ENCODE assay signal across 13 mouse cellular contexts in the genomic region with DNA sequence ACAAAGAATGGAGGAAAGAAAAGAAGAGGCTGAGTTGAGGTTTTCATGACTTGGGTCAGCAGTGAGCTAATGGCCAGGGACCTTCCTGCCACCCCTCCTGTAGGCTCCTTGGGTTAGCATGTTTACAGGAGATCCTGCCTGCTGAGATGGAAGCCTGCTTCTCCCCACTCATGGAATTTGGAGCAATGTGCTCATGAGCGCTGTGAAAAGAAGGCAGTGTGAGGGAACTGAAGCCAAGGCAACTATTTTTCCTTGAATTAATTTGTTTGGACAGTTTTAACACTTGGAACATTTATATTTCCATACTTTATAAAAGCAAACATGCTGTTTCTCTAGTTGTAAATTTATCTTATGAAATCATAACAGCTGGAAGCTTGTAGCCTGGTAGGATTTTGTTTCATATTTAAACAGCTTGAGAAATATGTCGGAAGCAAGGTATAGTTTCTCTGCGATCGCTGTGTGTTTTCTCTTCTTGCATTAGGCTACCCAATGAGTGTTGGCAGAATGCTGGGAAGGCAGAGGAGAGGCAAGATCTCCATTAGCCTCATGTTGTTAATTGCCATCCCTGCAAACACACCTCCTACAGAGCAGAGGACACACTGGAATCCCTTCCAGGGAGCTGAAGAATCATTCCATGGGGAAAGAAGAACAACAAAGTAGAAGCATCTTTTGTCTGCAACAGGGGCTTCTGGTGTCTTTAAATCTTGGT.
DNase-seq lines count a peak whose midpoint lies in the region; ATAC-seq and TF ChIP-seq lines count a peak whose summit lies in the region.
"Had no signal": no experiment of that assay in that cellular context is flagged by ENCODE, and none has a peak within 500 bp of the region (broad histone marks: within the 10 kb centered on the region; RNA-seq: fewer than 3 reads in every experiment).

No protein-coding gene starts in this region.

- no peak overlapping the region for H3K9ac ChIP-seq in hindbrain, embryonic 15.5 days
- H3K9ac ChIP-seq in hindbrain, embryonic 14.5 days = no peak overlapping the region
- no peak overlapping the region for H3K9ac ChIP-seq in lung, embryonic 14.5 days
- H3K9ac ChIP-seq in intestine, embryonic 14.5 days (ENCODE audit: low read length) = no peak overlapping the region
- no peak overlapping the region for H3K9ac ChIP-seq in stomach, embryonic 16.5 days (ENCODE audit: low read length)
- H3K9ac ChIP-seq: liver, embryonic 12.5 days; midbrain, embryonic 15.5 days had no signal

- H3K4me1 ChIP-seq in hindbrain, embryonic 15.5 days (replicated peaks) = peaks cover 9% of the 10 kb centered on the region; the same call in 1 of the 2 replicates
- H3K4me1 ChIP-seq in hindbrain, embryonic 14.5 days (replicated peaks; ENCODE audit: control insufficient read depth, insufficient read depth, low read length) = no peaks in the 10 kb centered on the region
- H3K4me1 ChIP-seq in lung, embryonic 14.5 days (ENCODE audit: insufficient read depth) = no peaks in the 10 kb centered on the region
- H3K4me1 ChIP-seq in lung, adult 2 months (ENCODE audit: control insufficient read depth, insufficient read depth, low read length) = peaks cover 4% of the 10 kb centered on the region; the same call in 1 of the 2 replicates
- H3K4me1 ChIP-seq in intestine, embryonic 14.5 days (replicated peaks; ENCODE audit: control insufficient read depth, insufficient read depth, low read length) = peaks cover 5% of the 10 kb centered on the region; the same call in 1 of the 2 replicates
- H3K4me1 ChIP-seq in stomach, embryonic 16.5 days (ENCODE audit: control insufficient read depth, insufficient read depth, low read length) = peaks cover 12% of the 10 kb centered on the region
- H3K4me1 ChIP-seq: liver, embryonic 12.5 days; midbrain, embryonic 15.5 days had no signal

- DNase-seq in hindbrain, embryonic 14.5 days (ENCODE audit: low spot score) = no peak
- DNase-seq in lung, embryonic 14.5 days = peak; percentile 64
- DNase-seq in lung, adult 2 months = no peak
- no peak for DNase-seq in intestine, embryonic 14.5 days (ENCODE audit: low spot score)
- no peak for DNase-seq in heart, postnatal 10 days
- DNase-seq: cerebellum, postnatal 25 days; gastrocnemius, postnatal 10 days; left cerebral cortex, postnatal 4 days had no signal

- no peaks in the 10 kb centered on the region for H3K9me3 ChIP-seq in hindbrain, embryonic 15.5 days
- no peaks in the 10 kb centered on the region; the same call in 1 of the 2 replicates for H3K9me3 ChIP-seq in hindbrain, embryonic 14.5 days (ENCODE audit: control insufficient read depth, low read length)
- H3K9me3 ChIP-seq in lung, embryonic 14.5 days (ENCODE audit: low read depth, low read length) = no peaks in the 10 kb centered on the region
- H3K9me3 ChIP-seq in intestine, embryonic 14.5 days (ENCODE audit: control insufficient read depth, low read length) = no peaks in the 10 kb centered on the region
- no peaks in the 10 kb centered on the region for H3K9me3 ChIP-seq in stomach, embryonic 16.5 days (replicated peaks; ENCODE audit: control insufficient read depth, low read length)
- H3K9me3 ChIP-seq: liver, embryonic 12.5 days; midbrain, embryonic 15.5 days had no signal

- no peak for TF ChIP-seq CTCF in lung, embryonic 14.5 days (IDR thresholded peaks at IDR 0.05; ENCODE audit: low read depth)
- no peak for TF ChIP-seq CTCF in lung, adult 2 months (IDR thresholded peaks at IDR 0.05; ENCODE audit: insufficient read depth, low read length)

- ATAC-seq in hindbrain, embryonic 15.5 days (ENCODE audit: low FRiP score, low read depth) = no peak
- ATAC-seq in hindbrain, embryonic 14.5 days (ENCODE audit: low FRiP score) = no peak
- ATAC-seq in lung, embryonic 14.5 days (ENCODE audit: insufficient read depth) = no peak
- ATAC-seq in intestine, embryonic 14.5 days (replicated peaks; ENCODE audit: low FRiP score, low TSS enrichment, low read depth) = 0 out of 2 replicates have a peak, but pooled peaks have one; percentile 36
- ATAC-seq in stomach, embryonic 16.5 days (ENCODE audit: insufficient read depth, low FRiP score) = peak; percentile 57; the same call in 1 of the 2 replicates
- ATAC-seq: inflammation-experienced regulatory T-cells, adult 6 months; liver, embryonic 12.5 days; midbrain, embryonic 15.5 days had no signal

- no peak overlapping the region for H3K4me2 ChIP-seq in hindbrain, embryonic 15.5 days
- no peak overlapping the region for H3K4me2 ChIP-seq in hindbrain, embryonic 14.5 days (replicated peaks)
- H3K4me2 ChIP-seq in lung, embryonic 14.5 days = no peak overlapping the region
- no peak overlapping the region for H3K4me2 ChIP-seq in intestine, embryonic 14.5 days (ENCODE audit: low read length)
- H3K4me2 ChIP-seq in stomach, embryonic 16.5 days (ENCODE audit: low read depth, low read length) = peak overlapping the region; percentile 13; the same call in 1 of the 2 replicates
- H3K4me2 ChIP-seq: liver, embryonic 12.5 days; midbrain, embryonic 15.5 days had no signal

- peak overlapping the region; percentile 9; the same call in 1 of the 2 replicates for H3K27ac ChIP-seq in hindbrain, embryonic 15.5 days (replicated peaks)
- no peak overlapping the region for H3K27ac ChIP-seq in hindbrain, embryonic 14.5 days
- no peak overlapping the region for H3K27ac ChIP-seq in lung, embryonic 14.5 days (ENCODE audit: low read depth)
- peak overlapping the region; percentile 30 for H3K27ac ChIP-seq in intestine, embryonic 14.5 days (ENCODE audit: low read depth)
- peak overlapping the region; percentile 39 for H3K27ac ChIP-seq in stomach, embryonic 16.5 days (ENCODE audit: low read length)
- H3K27ac ChIP-seq: liver, embryonic 12.5 days; midbrain, embryonic 15.5 days had no signal

- TF ChIP-seq POLR2A in lung, adult 2 months (IDR thresholded peaks at IDR 0.05; ENCODE audit: borderline replicate concordance, extremely low read depth, low read depth, low read length) = no peak

- H3K27me3 ChIP-seq in hindbrain, embryonic 15.5 days = no peaks in the 10 kb centered on the region
- no peaks in the 10 kb centered on the region for H3K27me3 ChIP-seq in hindbrain, embryonic 14.5 days (ENCODE audit: control insufficient read depth, insufficient read depth, low read length)
- H3K27me3 ChIP-seq in lung, embryonic 14.5 days (ENCODE audit: insufficient read depth, low read length) = no peaks in the 10 kb centered on the region
- H3K27me3 ChIP-seq in intestine, embryonic 14.5 days (replicated peaks; ENCODE audit: control insufficient read depth, insufficient read depth, low read length) = no peaks in the 10 kb centered on the region
- H3K27me3 ChIP-seq in stomach, embryonic 16.5 days (ENCODE audit: control insufficient read depth, insufficient read depth, low read length) = no peaks in the 10 kb centered on the region
- H3K27me3 ChIP-seq: liver, embryonic 12.5 days; midbrain, embryonic 15.5 days had no signal

- no peaks in the 10 kb centered on the region for H3K36me3 ChIP-seq in hindbrain, embryonic 15.5 days
- no peaks in the 10 kb centered on the region for H3K36me3 ChIP-seq in hindbrain, embryonic 14.5 days (replicated peaks; ENCODE audit: control insufficient read depth, insufficient read depth)
- H3K36me3 ChIP-seq in lung, embryonic 14.5 days (ENCODE audit: insufficient read depth) = no peaks in the 10 kb centered on the region
- no peaks in the 10 kb centered on the region for H3K36me3 ChIP-seq in intestine, embryonic 14.5 days (ENCODE audit: control insufficient read depth, insufficient read depth, low read length)
- no peaks in the 10 kb centered on the region for H3K36me3 ChIP-seq in stomach, embryonic 16.5 days (ENCODE audit: control insufficient read depth, insufficient read depth, low read length)
- H3K36me3 ChIP-seq: liver, embryonic 12.5 days; midbrain, embryonic 15.5 days had no signal

- intact Hi-C loops in heart, postnatal 10 days (cut with DNase I) = no loop called here

- no peak overlapping the region for H3K4me3 ChIP-seq in hindbrain, embryonic 15.5 days
- no peak overlapping the region for H3K4me3 ChIP-seq in hindbrain, embryonic 14.5 days (replicated peaks; ENCODE audit: low read length)
- no peak overlapping the region for H3K4me3 ChIP-seq in lung, embryonic 14.5 days (ENCODE audit: low read depth, low read length)
- H3K4me3 ChIP-seq in lung, adult 2 months (replicated peaks; ENCODE audit: extremely low read depth, low read depth, low read length) = no peak overlapping the region
- no peak overlapping the region for H3K4me3 ChIP-seq in intestine, embryonic 14.5 days (ENCODE audit: low read depth, low read length)
- no peak overlapping the region for H3K4me3 ChIP-seq in stomach, embryonic 16.5 days (replicated peaks; ENCODE audit: low read length)
- H3K4me3 ChIP-seq: liver, embryonic 12.5 days; midbrain, embryonic 15.5 days had no signal

- WGBS in hindbrain, embryonic 15.5 days = 76% methylated on average over 4 of the region's 4 CpGs
- WGBS in hindbrain, embryonic 14.5 days = 84% methylated on average over 4 of the region's 4 CpGs
- 50% methylated on average over 4 of the region's 4 CpGs for WGBS in lung, embryonic 14.5 days
- WGBS in lung, adult 2 months = 72% methylated on average over 4 of the region's 4 CpGs
- 37% methylated on average over 4 of the region's 4 CpGs for WGBS in intestine, embryonic 14.5 days
- WGBS in stomach, embryonic 16.5 days = 35% methylated on average over 4 of the region's 4 CpGs

Comparison
In these comparisons a context has a peak if more than half of its experiments do, and no peak if none do; other contexts are left out.
1. H3K27ac ChIP-seq: peak in hindbrain, embryonic 15.5 days (single experiment), intestine, embryonic 14.5 days (single experiment) and stomach, embryonic 16.5 days (single experiment); none in hindbrain, embryonic 14.5 days (single experiment) and lung, embryonic 14.5 days (single experiment).
2. ATAC-seq: peak in intestine, embryonic 14.5 days (single experiment) and stomach, embryonic 16.5 days (single experiment); none in hindbrain, embryonic 15.5 days (single experiment), hindbrain, embryonic 14.5 days (single experiment) and lung, embryonic 14.5 days (single experiment).